In the genomic region with DNA sequence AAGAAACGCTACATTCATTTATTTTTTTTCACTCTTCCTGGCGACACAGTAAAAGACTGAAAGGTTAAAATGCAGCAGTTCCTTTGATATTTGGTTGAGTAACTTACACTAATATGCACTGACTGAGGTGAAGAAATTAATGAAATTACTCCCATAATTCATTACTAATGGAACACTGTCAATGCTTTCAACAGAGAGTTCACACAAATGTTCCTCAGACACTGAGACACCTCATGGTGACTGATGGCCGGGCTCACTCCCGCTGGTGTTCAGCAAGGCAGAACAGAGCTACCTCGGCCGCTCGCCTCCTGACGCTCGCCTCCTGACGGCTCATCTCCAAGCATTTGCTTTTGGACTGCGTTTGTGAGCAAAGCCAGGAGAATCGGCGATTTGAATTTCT, we compare ENCODE assay signal across 16 mouse cellular contexts. TPM values are rescaled to one million over a fixed set of nuclear protein-coding genes. Genes with fewer than 3 reads are reported as not detected.
DNase-seq lines count a peak whose midpoint lies in the region; ATAC-seq lines count a peak whose summit lies in the region.
"Had no signal": no experiment of that assay in that cellular context is flagged by ENCODE, and none has a peak within 500 bp of the region (broad histone marks: within the 10 kb centered on the region; RNA-seq: fewer than 3 reads in every experiment).

No protein-coding gene starts in this region.

- H3K9ac ChIP-seq in midbrain, embryonic 14.5 days (replicated peaks; ENCODE audit: low read length) = no peak overlapping the region
- no peak overlapping the region for H3K9ac ChIP-seq in midbrain, embryonic 16.5 days (ENCODE audit: low read depth, low read length)
- H3K9ac ChIP-seq: embryonic facial prominence, embryonic 15.5 days; forebrain, embryonic 12.5 days; intestine, embryonic 15.5 days; limb, embryonic 13.5 days had no signal

- H3K27ac ChIP-seq in midbrain, embryonic 14.5 days (replicated peaks; ENCODE audit: low read depth, low read length) = no peak overlapping the region; the same call in 1 of the 2 replicates
- no peak overlapping the region for H3K27ac ChIP-seq in midbrain, embryonic 16.5 days (ENCODE audit: low read length)
- H3K27ac ChIP-seq in embryonic facial prominence, embryonic 10.5 days (replicated peaks) = no peak overlapping the region
- H3K27ac ChIP-seq: embryonic facial prominence, embryonic 15.5 days; forebrain, embryonic 12.5 days; gastrocnemius, adult 2 months; intestine, embryonic 15.5 days; limb, embryonic 13.5 days had no signal

- intact Hi-C loops in left cerebral cortex, postnatal 36 days (cut with DNase I) = no loop called here

- no peak overlapping the region for H3K4me3 ChIP-seq in midbrain, embryonic 14.5 days (replicated peaks; ENCODE audit: low read depth, low read length)
- no peak overlapping the region for H3K4me3 ChIP-seq in midbrain, embryonic 16.5 days (ENCODE audit: low read depth, low read length)
- H3K4me3 ChIP-seq in embryonic facial prominence, embryonic 10.5 days = no peak overlapping the region
- H3K4me3 ChIP-seq: embryonic facial prominence, embryonic 15.5 days; forebrain, embryonic 12.5 days; gastrocnemius, adult 2 months; intestine, embryonic 15.5 days; limb, embryonic 13.5 days had no signal

- no peaks in the 10 kb centered on the region for H3K4me1 ChIP-seq in midbrain, embryonic 14.5 days (ENCODE audit: control insufficient read depth, insufficient read depth, low read length)
- H3K4me1 ChIP-seq in midbrain, embryonic 16.5 days (ENCODE audit: control insufficient read depth, insufficient read depth, low read length) = peaks cover 2% of the 10 kb centered on the region; the same call in 1 of the 2 replicates
- H3K4me1 ChIP-seq in embryonic facial prominence, embryonic 10.5 days = no peaks in the 10 kb centered on the region
- H3K4me1 ChIP-seq: embryonic facial prominence, embryonic 15.5 days; forebrain, embryonic 12.5 days; intestine, embryonic 15.5 days had no signal

- H3K27me3 ChIP-seq in midbrain, embryonic 14.5 days (ENCODE audit: control insufficient read depth, insufficient read depth, low read length) = no peaks in the 10 kb centered on the region
- no peaks in the 10 kb centered on the region for H3K27me3 ChIP-seq in midbrain, embryonic 16.5 days (ENCODE audit: control insufficient read depth, insufficient read depth, low read depth, low read length)
- H3K27me3 ChIP-seq in embryonic facial prominence, embryonic 10.5 days (replicated peaks; ENCODE audit: low read depth, poor library complexity, severe bottlenecking) = no peaks in the 10 kb centered on the region
- H3K27me3 ChIP-seq: embryonic facial prominence, embryonic 15.5 days; forebrain, embryonic 12.5 days; intestine, embryonic 15.5 days had no signal

- no peaks in the 10 kb centered on the region for H3K9me3 ChIP-seq in midbrain, embryonic 14.5 days (ENCODE audit: control insufficient read depth, low read length)
- H3K9me3 ChIP-seq in midbrain, embryonic 16.5 days (replicated peaks; ENCODE audit: control insufficient read depth, low read length, poor library complexity, severe bottlenecking) = no peaks in the 10 kb centered on the region; the same call in 1 of the 2 replicates
- no peaks in the 10 kb centered on the region for H3K9me3 ChIP-seq in embryonic facial prominence, embryonic 10.5 days
- H3K9me3 ChIP-seq: embryonic facial prominence, embryonic 15.5 days; intestine, embryonic 15.5 days; limb, embryonic 13.5 days had no signal

- no peaks in the 10 kb centered on the region for H3K36me3 ChIP-seq in midbrain, embryonic 14.5 days (ENCODE audit: control insufficient read depth, insufficient read depth, low read length)
- H3K36me3 ChIP-seq in midbrain, embryonic 16.5 days (ENCODE audit: control insufficient read depth, insufficient read depth, low read length) = no peaks in the 10 kb centered on the region
- no peaks in the 10 kb centered on the region for H3K36me3 ChIP-seq in embryonic facial prominence, embryonic 10.5 days (replicated peaks)
- H3K36me3 ChIP-seq: embryonic facial prominence, embryonic 15.5 days; forebrain, embryonic 12.5 days; intestine, embryonic 15.5 days; limb, embryonic 13.5 days had no signal

- peak; percentile 14 to 28 for DNase-seq in cerebellum, postnatal 14 days
- no peak for DNase-seq in cerebellum, adult 8-10 months
- DNase-seq in midbrain, embryonic 14.5 days = peak; percentile 29
- DNase-seq in kidney, postnatal 4 days = peak; percentile 18 to 20
- no peak for DNase-seq in embryonic facial prominence, embryonic 10.5 days (ENCODE audit: low spot score)
- no peak for DNase-seq in left cerebral cortex, postnatal 36 days (ENCODE audit: low spot score in 2 of 2)
- DNase-seq: gastrocnemius, adult 2 months; heart, adult 18-20 months; lung, postnatal 36 days; thymus, postnatal 14 days had no signal

- no peak for ATAC-seq in midbrain, embryonic 14.5 days (ENCODE audit: low FRiP score, low TSS enrichment)
- no peak for ATAC-seq in midbrain, embryonic 16.5 days
- no peak for ATAC-seq in megakaryocyte-erythroid progenitor cell, adult 5-6 weeks (replicated peaks; ENCODE audit: low FRiP score, low TSS enrichment, poor library complexity, severe bottlenecking)
- ATAC-seq: intestine, embryonic 15.5 days had no signal

- WGBS in midbrain, embryonic 14.5 days = 70% methylated on average over 13 of the region's 13 CpGs
- WGBS in midbrain, embryonic 16.5 days = 71% methylated on average over 13 of the region's 13 CpGs
- WGBS in embryonic facial prominence, embryonic 10.5 days = 79% methylated on average over 13 of the region's 13 CpGs

- no peak overlapping the region for H3K4me2 ChIP-seq in midbrain, embryonic 14.5 days (ENCODE audit: low read length)
- no peak overlapping the region for H3K4me2 ChIP-seq in midbrain, embryonic 16.5 days (ENCODE audit: low read length)
- H3K4me2 ChIP-seq: embryonic facial prominence, embryonic 15.5 days; forebrain, embryonic 12.5 days; intestine, embryonic 15.5 days; limb, embryonic 13.5 days had no signal

RNA-seq across cellular contexts. Expression of gene Rwdd3, which starts 54.9 kb away (rescaled TPM):
- 5.1 and 6.1 TPM in 2 replicates for polyA plus RNA-seq in midbrain, embryonic 14.5 days (2014; fragmentation: Nextera tagmentation; extraction: Ambion mirVana)
- 5.1 and 7.7 TPM in 2 replicates for polyA plus RNA-seq in midbrain, embryonic 16.5 days (2015; fragmentation: Nextera tagmentation; extraction: Ambion mirVana)
- total RNA-seq in megakaryocyte-erythroid progenitor cell, adult 5-6 weeks (2014; fragmentation: Nextera tagmentation) = 4.4 and 9.6 TPM in 2 replicates
- 11.5 and 26.4 TPM in 2 replicates for total RNA-seq in megakaryocyte-erythroid progenitor cell, adult 5-6 weeks (2017)
- 4.1 and 4.8 TPM in 2 replicates for polyA plus RNA-seq in embryonic facial prominence, embryonic 10.5 days (2016; fragmentation: Nextera tagmentation; extraction: Ambion mirVana)
- total RNA-seq in left cerebral cortex, postnatal 36 days (2021) = 10 to 100 TPM; 11.7 to 14.9 TPM

Comparison
In these comparisons a context has a peak if more than half of its experiments do, and no peak if none do; other contexts are left out.
1. DNase-seq: peak in cerebellum, postnatal 14 days (2 of 2), midbrain, embryonic 14.5 days (single experiment) and kidney, postnatal 4 days (2 of 2); none in cerebellum, adult 8-10 months (single experiment), embryonic facial prominence, embryonic 10.5 days (single experiment) and left cerebral cortex, postnatal 36 days (0 of 2).